Mouse (Mus musculus): ENCODE measurements around the gene Ttc28. TPM values are rescaled to one million over a fixed set of nuclear protein-coding genes. Genes with fewer than 3 reads are reported as not detected.

Ttc28 gene
- polyA plus RNA-seq, 1 experiment from 2014 or later, result 22.8 TPM

- Histone ChIP-seq H3K4me1 (no peaks in the 10 kb centered on the region), H3K27ac (no peak overlapping the region), H3K36me3 (ENCODE audit: poor library complexity, severe bottlenecking) (no peaks in the 10 kb centered on the region), H3K4me3 (no peak overlapping the region), H3K9me3 (replicated peaks) (no peaks in the 10 kb centered on the region), H3K9ac (no peak overlapping the region), H3K4me2 (no peak overlapping the region), H3K27me3 (no peaks in the 10 kb centered on the region)
- WGBS, result 95% methylated on average over 5 of the region's 5 CpGs
- ATAC-seq, result no peak
Measured at GRCm38 (mm10) chr5:110925804-110926203, 46.2 kb downstream of the Ttc28 start.

- Histone ChIP-seq H3K27me3 (no peaks in the 10 kb centered on the region), H3K27ac (no peak overlapping the region), H3K9me3 (replicated peaks) (no peaks in the 10 kb centered on the region), H3K4me3 (no peak overlapping the region), H3K4me2 (no peak overlapping the region), H3K36me3 (ENCODE audit: poor library complexity, severe bottlenecking) (peaks cover 8% of the 10 kb centered on the region; the same call in 1 of the 2 replicates), H3K9ac (no peak overlapping the region), H3K4me1 (no peaks in the 10 kb centered on the region)
- no peak for ATAC-seq
- WGBS, result 64% methylated on average over 3 of the region's 3 CpGs
Measured at GRCm38 (mm10) chr5:110928289-110928688, 48.7 kb downstream of the Ttc28 start.

- Histone ChIP-seq H3K27ac (no peak overlapping the region), H3K4me1 (no peaks in the 10 kb centered on the region), H3K9me3 (replicated peaks) (no peaks in the 10 kb centered on the region), H3K9ac (no peak overlapping the region), H3K4me3 (no peak overlapping the region), H3K36me3 (ENCODE audit: poor library complexity, severe bottlenecking) (peaks cover 8% of the 10 kb centered on the region; the same call in 1 of the 2 replicates), H3K27me3 (no peaks in the 10 kb centered on the region), H3K4me2 (no peak overlapping the region)
- whole genome bisulfite sequencing, result 81% methylated on average over 4 of the region's 4 CpGs
- ATAC-seq, result no peak
Measured at GRCm38 (mm10) chr5:110929306-110929705, 49.7 kb downstream of the Ttc28 start.

GRCm38 (mm10) chr5:110936606-110937005, 57.0 kb downstream of the Ttc28 start:
- Histone ChIP-seq H3K4me2 (no peak overlapping the region), H3K9ac (no peak overlapping the region), H3K4me1 (peaks cover 11% of the 10 kb centered on the region), H3K9me3 (replicated peaks) (no peaks in the 10 kb centered on the region), H3K36me3 (ENCODE audit: poor library complexity, severe bottlenecking) (peaks cover 8% of the 10 kb centered on the region; the same call in 1 of the 2 replicates), H3K4me3 (no peak overlapping the region), H3K27ac (no peak overlapping the region), H3K27me3 (no peaks in the 10 kb centered on the region)
- 42% methylated on average over 5 of the region's 5 CpGs for WGBS
- no peak for ATAC-seq

GRCm38 (mm10) chr5:110944326-110944725, 64.7 kb downstream of the Ttc28 start:
- Histone ChIP-seq H3K4me3 (no peak overlapping the region), H3K27ac (no peak overlapping the region), H3K9ac (no peak overlapping the region), H3K9me3 (replicated peaks) (no peaks in the 10 kb centered on the region), H3K4me2 (no peak overlapping the region), H3K4me1 (peaks cover 30% of the 10 kb centered on the region), H3K36me3 (ENCODE audit: poor library complexity, severe bottlenecking) (0 out of 2 replicates have a peak, but pooled peaks cover 4% of the 10 kb centered on the region), H3K27me3 (no peaks in the 10 kb centered on the region)
- no peak for ATAC-seq
- WGBS, result 93% methylated on average over 8 of the region's 8 CpGs

GRCm38 (mm10) chr5:110948476-110949399, 69.1 kb downstream of the Ttc28 start:
- 0 out of 2 replicates have a peak overlapping the region, but pooled peaks have one; percentile 5 for H3K4me2 ChIP-seq
- H3K36me3 ChIP-seq (ENCODE audit: poor library complexity, severe bottlenecking), result 0 out of 2 replicates have a peak, but pooled peaks cover 4% of the 10 kb centered on the region
- no peak overlapping the region for H3K4me3 ChIP-seq
- no peak overlapping the region for H3K9ac ChIP-seq
- no peaks in the 10 kb centered on the region for H3K27me3 ChIP-seq
- peak overlapping the region; percentile 63; the same call in 1 of the 2 replicates for H3K27ac ChIP-seq
- peaks cover 15% of the 10 kb centered on the region for H3K4me1 ChIP-seq
- no peaks in the 10 kb centered on the region for H3K9me3 ChIP-seq (replicated peaks)
- ATAC-seq, result peak; percentile 56; the same call in 1 of the 2 replicates
- 47% methylated on average over 12 of the region's 12 CpGs for WGBS

- Histone ChIP-seq H3K27ac (no peak overlapping the region), H3K9me3 (replicated peaks) (no peaks in the 10 kb centered on the region), H3K4me2 (no peak overlapping the region), H3K4me1 (peaks cover 15% of the 10 kb centered on the region), H3K36me3 (ENCODE audit: poor library complexity, severe bottlenecking) (0 out of 2 replicates have a peak, but pooled peaks cover 4% of the 10 kb centered on the region), H3K27me3 (no peaks in the 10 kb centered on the region), H3K9ac (no peak overlapping the region), H3K4me3 (no peak overlapping the region)
- ATAC-seq, result peak; percentile 80; the same call in 1 of the 2 replicates
- WGBS, result 50% methylated on average over 3 of the region's 3 CpGs
Measured at GRCm38 (mm10) chr5:110949791-110950190, 70.2 kb downstream of the Ttc28 start.

- Histone ChIP-seq H3K36me3 (ENCODE audit: poor library complexity, severe bottlenecking) (no peaks in the 10 kb centered on the region), H3K4me1 (no peaks in the 10 kb centered on the region), H3K4me2 (no peak overlapping the region), H3K4me3 (no peak overlapping the region), H3K9me3 (replicated peaks) (no peaks in the 10 kb centered on the region), H3K27me3 (no peaks in the 10 kb centered on the region), H3K27ac (no peak overlapping the region), H3K9ac (no peak overlapping the region)
- 91% methylated on average over 4 of the region's 4 CpGs for WGBS
- no peak for ATAC-seq
Measured at GRCm38 (mm10) chr5:110958196-110958595, 78.6 kb downstream of the Ttc28 start.

GRCm38 (mm10) chr5:110960067-110960466, 80.5 kb downstream of the Ttc28 start:
- no peaks in the 10 kb centered on the region for H3K36me3 ChIP-seq (ENCODE audit: poor library complexity, severe bottlenecking)
- ATAC-seq, result no peak
- H3K4me2 ChIP-seq, result no peak overlapping the region
- H3K4me1 ChIP-seq, result no peaks in the 10 kb centered on the region
- H3K27me3 ChIP-seq, result no peaks in the 10 kb centered on the region
- H3K27ac ChIP-seq, result no peak overlapping the region
- no peak overlapping the region for H3K4me3 ChIP-seq
- 60% methylated on average over 4 of the region's 4 CpGs for WGBS
- no peak overlapping the region for H3K9ac ChIP-seq
- no peaks in the 10 kb centered on the region for H3K9me3 ChIP-seq (replicated peaks)

GRCm38 (mm10) chr5:110960890-110961289, 81.3 kb downstream of the Ttc28 start:
- H3K4me2 ChIP-seq, result no peak overlapping the region
- no peak overlapping the region for H3K4me3 ChIP-seq
- ATAC-seq, result no peak
- H3K27ac ChIP-seq, result no peak overlapping the region
- no peak overlapping the region for H3K9ac ChIP-seq
- H3K36me3 ChIP-seq (ENCODE audit: poor library complexity, severe bottlenecking), result no peaks in the 10 kb centered on the region
- WGBS, result 69% methylated on average over 4 of the region's 4 CpGs
- no peaks in the 10 kb centered on the region for H3K9me3 ChIP-seq (replicated peaks)
- no peaks in the 10 kb centered on the region for H3K27me3 ChIP-seq
- no peaks in the 10 kb centered on the region for H3K4me1 ChIP-seq

- Histone ChIP-seq H3K27ac (peak overlapping the region; percentile 22; the same call in 1 of the 2 replicates), H3K4me2 (no peak overlapping the region), H3K4me3 (no peak overlapping the region), H3K9me3 (replicated peaks) (no peaks in the 10 kb centered on the region), H3K27me3 (no peaks in the 10 kb centered on the region), H3K4me1 (peaks cover 18% of the 10 kb centered on the region), H3K9ac (no peak overlapping the region), H3K36me3 (ENCODE audit: poor library complexity, severe bottlenecking) (no peaks in the 10 kb centered on the region)
- 68% methylated on average over 11 of the region's 11 CpGs for WGBS
- ATAC-seq, result peak; percentile 43; the same call in 1 of the 2 replicates
Measured at GRCm38 (mm10) chr5:110967483-110968055, 88.0 kb downstream of the Ttc28 start.

GRCm38 (mm10) chr5:110968566-110968965, 89.0 kb downstream of the Ttc28 start:
- Histone ChIP-seq H3K27me3 (no peaks in the 10 kb centered on the region), H3K9me3 (replicated peaks) (no peaks in the 10 kb centered on the region), H3K4me3 (no peak overlapping the region), H3K4me2 (no peak overlapping the region), H3K27ac (no peak overlapping the region), H3K36me3 (ENCODE audit: poor library complexity, severe bottlenecking) (no peaks in the 10 kb centered on the region), H3K4me1 (peaks cover 18% of the 10 kb centered on the region), H3K9ac (no peak overlapping the region)
- 51% methylated on average over 1 of the region's 1 CpGs for WGBS
- no peak for ATAC-seq

Data from forebrain, embryonic 13.5 days (tissue).